Mouse (Mus musculus): ENCODE measurements at regions not wholly inside any gene's neighbourhood (a gene's known extent, or its start where the extent isn't known, plus 50 kb on each side); places are given as distances from the start of the nearest gene placed in this dataset.

GRCm38 (mm10) chr14:16948736-16949135 lies 129.8 kb upstream of the Rarb start:
- no peak for DNase-seq
- no peak overlapping the region for H3K4me3 ChIP-seq (replicated peaks; ENCODE audit: extremely low read depth, low read depth, low read length)
- 29% methylated on average over 1 of the region's 1 CpGs for WGBS
- TF ChIP-seq CTCF (IDR thresholded peaks at IDR 0.05; ENCODE audit: insufficient read depth, low read length) (no peak), POLR2A (IDR thresholded peaks at IDR 0.05; ENCODE audit: borderline replicate concordance, extremely low read depth, low read depth, low read length) (no peak)
- H3K4me1 ChIP-seq (ENCODE audit: control insufficient read depth, insufficient read depth, low read length): no peaks in the 10 kb centered on the region

GRCm38 (mm10) chr14:16944441-16944840 lies 125.5 kb upstream of the Rarb start:
- no peak overlapping the region for H3K4me3 ChIP-seq (replicated peaks; ENCODE audit: extremely low read depth, low read depth, low read length)
- WGBS: 53% methylated on average over 1 of the region's 1 CpGs
- no peak for DNase-seq
- no peak for TF ChIP-seq POLR2A (IDR thresholded peaks at IDR 0.05; ENCODE audit: borderline replicate concordance, extremely low read depth, low read depth, low read length)
- TF ChIP-seq CTCF (IDR thresholded peaks at IDR 0.05; ENCODE audit: insufficient read depth, low read length): no peak
- H3K4me1 ChIP-seq (ENCODE audit: control insufficient read depth, insufficient read depth, low read length): no peaks in the 10 kb centered on the region

- no peaks in the 10 kb centered on the region for H3K4me1 ChIP-seq (ENCODE audit: control insufficient read depth, insufficient read depth, low read length)
- no peak overlapping the region for H3K4me3 ChIP-seq (replicated peaks; ENCODE audit: extremely low read depth, low read depth, low read length)
- WGBS: 84% methylated on average over 5 of the region's 5 CpGs
- no peak for DNase-seq
- TF ChIP-seq CTCF (IDR thresholded peaks at IDR 0.05; ENCODE audit: insufficient read depth, low read length) (no peak), POLR2A (IDR thresholded peaks at IDR 0.05; ENCODE audit: borderline replicate concordance, extremely low read depth, low read depth, low read length) (no peak)
Measured at GRCm38 (mm10) chr14:16943531-16943930, 124.6 kb upstream of the Rarb start.

GRCm38 (mm10) chr14:16927136-16927535 lies 108.2 kb upstream of the Rarb start:
- no peak for DNase-seq
- 88% methylated on average over 2 of the region's 2 CpGs for WGBS
- no peak overlapping the region for H3K4me3 ChIP-seq (replicated peaks; ENCODE audit: extremely low read depth, low read depth, low read length)
- TF ChIP-seq POLR2A (IDR thresholded peaks at IDR 0.05; ENCODE audit: borderline replicate concordance, extremely low read depth, low read depth, low read length) (no peak), CTCF (IDR thresholded peaks at IDR 0.05; ENCODE audit: insufficient read depth, low read length) (no peak)
- H3K4me1 ChIP-seq (ENCODE audit: control insufficient read depth, insufficient read depth, low read length): no peaks in the 10 kb centered on the region

- TF ChIP-seq CTCF (IDR thresholded peaks at IDR 0.05; ENCODE audit: insufficient read depth, low read length): no peak
- TF ChIP-seq POLR2A (IDR thresholded peaks at IDR 0.05; ENCODE audit: borderline replicate concordance, extremely low read depth, low read depth, low read length): no peak
- no peak for DNase-seq
- H3K4me1 ChIP-seq (ENCODE audit: control insufficient read depth, insufficient read depth, low read length): no peaks in the 10 kb centered on the region
- no peak overlapping the region for H3K4me3 ChIP-seq (replicated peaks; ENCODE audit: extremely low read depth, low read depth, low read length)
- 52% methylated on average over 9 of the region's 9 CpGs for WGBS
Measured at GRCm38 (mm10) chr14:16901534-16902147, 82.7 kb upstream of the Rarb start.

GRCm38 (mm10) chr14:16897747-16898544 lies 79.0 kb upstream of the Rarb start:
- WGBS: 58% methylated on average over 3 of the region's 3 CpGs
- no peak for TF ChIP-seq CTCF (IDR thresholded peaks at IDR 0.05; ENCODE audit: insufficient read depth, low read length)
- no peak for TF ChIP-seq POLR2A (IDR thresholded peaks at IDR 0.05; ENCODE audit: borderline replicate concordance, extremely low read depth, low read depth, low read length)
- Histone ChIP-seq H3K4me1 (ENCODE audit: control insufficient read depth, insufficient read depth, low read length) (no peaks in the 10 kb centered on the region), H3K4me3 (replicated peaks; ENCODE audit: extremely low read depth, low read depth, low read length) (no peak overlapping the region)
- no peak for DNase-seq

GRCm38 (mm10) chr14:16896974-16897373 lies 78.0 kb upstream of the Rarb start:
- TF ChIP-seq POLR2A (IDR thresholded peaks at IDR 0.05; ENCODE audit: borderline replicate concordance, extremely low read depth, low read depth, low read length): no peak
- TF ChIP-seq CTCF (IDR thresholded peaks at IDR 0.05; ENCODE audit: insufficient read depth, low read length): no peak
- 82% methylated on average over 3 of the region's 3 CpGs for WGBS
- DNase-seq: no peak
- no peaks in the 10 kb centered on the region for H3K4me1 ChIP-seq (ENCODE audit: control insufficient read depth, insufficient read depth, low read length)
- H3K4me3 ChIP-seq (replicated peaks; ENCODE audit: extremely low read depth, low read depth, low read length): no peak overlapping the region

- WGBS: 48% methylated on average over 3 of the region's 3 CpGs
- TF ChIP-seq CTCF (IDR thresholded peaks at IDR 0.05; ENCODE audit: insufficient read depth, low read length) (no peak), POLR2A (IDR thresholded peaks at IDR 0.05; ENCODE audit: borderline replicate concordance, extremely low read depth, low read depth, low read length) (no peak)
- no peak for DNase-seq
- Histone ChIP-seq H3K4me3 (replicated peaks; ENCODE audit: extremely low read depth, low read depth, low read length) (no peak overlapping the region), H3K4me1 (ENCODE audit: control insufficient read depth, insufficient read depth, low read length) (no peaks in the 10 kb centered on the region)
Measured at GRCm38 (mm10) chr14:16881249-16881648, 62.3 kb upstream of the Rarb start.

GRCm38 (mm10) chr14:16869221-16869620 lies 50.3 kb upstream of the Rarb start:
- no peak for DNase-seq
- 97% methylated on average over 2 of the region's 2 CpGs for WGBS
- Histone ChIP-seq H3K4me1 (ENCODE audit: control insufficient read depth, insufficient read depth, low read length) (no peaks in the 10 kb centered on the region), H3K4me3 (replicated peaks; ENCODE audit: extremely low read depth, low read depth, low read length) (no peak overlapping the region)
- TF ChIP-seq POLR2A (IDR thresholded peaks at IDR 0.05; ENCODE audit: borderline replicate concordance, extremely low read depth, low read depth, low read length): no peak
- no peak for TF ChIP-seq CTCF (IDR thresholded peaks at IDR 0.05; ENCODE audit: insufficient read depth, low read length)
